Mouse (Mus musculus): ENCODE measurements around the gene Cd84. TPM values are rescaled to one million over a fixed set of nuclear protein-coding genes. Genes with fewer than 3 reads are reported as not detected.

Cd84 gene
- polyA plus RNA-seq, 1 experiment from 2014 or later: 1.2 TPM

DNA sequence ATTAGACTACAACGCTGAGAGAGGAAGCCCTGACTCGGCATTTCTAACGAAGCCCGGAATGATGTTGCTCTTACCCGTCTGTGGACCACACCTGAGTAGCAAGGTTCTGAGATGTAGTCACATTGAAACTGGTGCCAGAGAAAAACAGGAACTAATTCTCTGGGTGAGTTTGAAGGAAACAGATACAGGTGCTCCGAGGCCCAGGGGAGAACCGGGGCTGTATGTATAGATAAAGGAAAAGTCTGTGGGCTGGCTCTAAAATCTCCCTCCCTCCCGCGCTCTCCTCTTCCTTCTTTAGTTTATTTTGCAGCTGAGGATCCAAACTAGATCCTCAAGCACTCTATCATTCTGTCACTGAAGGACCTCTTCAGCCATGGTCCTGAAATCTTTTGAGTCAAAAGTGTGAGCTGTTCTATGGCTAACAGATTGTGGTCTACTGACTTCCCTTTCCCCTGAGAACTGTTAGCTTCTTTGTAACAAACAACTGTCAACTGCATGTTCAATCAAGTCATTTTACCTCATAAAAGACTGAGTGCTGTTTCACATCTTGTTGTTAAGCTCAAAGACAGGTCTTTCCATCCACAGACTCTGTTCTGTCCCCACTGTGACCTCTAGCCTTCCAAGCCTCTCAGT, 81.6 kb downstream of the Cd84 start:
- Histone ChIP-seq H3K36me3 (ENCODE audit: control insufficient read depth, insufficient read depth, low read length) (no peaks in the 10 kb centered on the region), H3K27me3 (ENCODE audit: control insufficient read depth, insufficient read depth, low read length) (no peaks in the 10 kb centered on the region), H3K4me1 (ENCODE audit: control insufficient read depth, insufficient read depth, low read length) (no peaks in the 10 kb centered on the region), H3K4me3 (ENCODE audit: low read length) (no peak overlapping the region), H3K9ac (ENCODE audit: low read depth, low read length) (no peak overlapping the region), H3K9me3 (ENCODE audit: control insufficient read depth, low read length) (no peaks in the 10 kb centered on the region), H3K27ac (ENCODE audit: low read depth, low read length) (no peak overlapping the region), H3K4me2 (replicated peaks; ENCODE audit: low read depth, low read length) (no peak overlapping the region)
- 62% methylated on average over 9 of the region's 9 CpGs for WGBS
- no peak for ATAC-seq (ENCODE audit: low FRiP score, low TSS enrichment)

DNA sequence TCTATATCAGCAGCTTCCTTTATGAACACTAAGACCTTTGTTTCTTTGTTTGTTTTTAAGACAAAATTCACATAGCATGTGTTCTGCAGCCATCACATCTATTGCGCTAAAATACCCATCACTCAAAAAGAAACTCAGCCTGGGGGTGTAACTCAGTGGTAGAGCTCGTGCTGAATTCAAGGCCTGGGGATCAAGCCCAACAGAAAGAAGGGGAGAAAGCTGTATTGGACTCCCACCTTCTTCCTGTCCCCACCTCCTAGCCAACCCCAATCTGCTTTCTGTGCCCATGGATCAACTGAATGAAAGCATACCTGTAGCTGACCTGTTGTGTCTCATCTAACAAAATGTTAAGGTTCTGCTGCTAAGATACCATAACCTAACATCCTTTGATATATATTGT, 82.1 kb downstream of the Cd84 start:
- H3K27me3 ChIP-seq (ENCODE audit: control insufficient read depth, insufficient read depth, low read length): no peaks in the 10 kb centered on the region
- H3K4me2 ChIP-seq (replicated peaks; ENCODE audit: low read depth, low read length): no peak overlapping the region
- no peak for ATAC-seq (ENCODE audit: low FRiP score, low TSS enrichment)
- no peaks in the 10 kb centered on the region for H3K36me3 ChIP-seq (ENCODE audit: control insufficient read depth, insufficient read depth, low read length)
- H3K27ac ChIP-seq (ENCODE audit: low read depth, low read length): no peak overlapping the region
- H3K4me3 ChIP-seq (ENCODE audit: low read length): no peak overlapping the region
- H3K9me3 ChIP-seq (ENCODE audit: control insufficient read depth, low read length): no peaks in the 10 kb centered on the region
- WGBS: 68% methylated on average over 2 of the region's 2 CpGs
- H3K9ac ChIP-seq (ENCODE audit: low read depth, low read length): no peak overlapping the region
- no peaks in the 10 kb centered on the region for H3K4me1 ChIP-seq (ENCODE audit: control insufficient read depth, insufficient read depth, low read length)

DNA sequence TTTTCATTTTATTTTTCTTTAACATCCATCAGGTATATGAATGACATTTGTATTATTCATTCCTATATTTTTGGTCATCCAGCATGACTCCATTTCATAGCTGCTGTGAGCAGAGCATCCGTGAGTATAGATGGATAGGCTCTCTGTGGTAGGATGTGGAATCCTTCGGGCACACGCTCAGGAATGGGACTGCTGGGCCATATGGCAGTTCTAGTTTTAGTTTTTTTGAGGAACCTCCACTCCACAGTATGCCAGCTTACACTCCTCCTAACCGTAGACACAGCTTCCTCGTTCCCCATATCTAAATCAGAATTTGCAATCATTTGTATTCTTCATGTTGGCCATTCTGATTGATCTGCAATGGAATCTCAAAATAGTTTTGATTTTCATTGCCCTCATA, 83.3 kb downstream of the Cd84 start:
- Histone ChIP-seq H3K9me3 (ENCODE audit: control insufficient read depth, low read length) (no peaks in the 10 kb centered on the region), H3K27ac (ENCODE audit: low read depth, low read length) (no peak overlapping the region), H3K4me2 (replicated peaks; ENCODE audit: low read depth, low read length) (no peak overlapping the region), H3K36me3 (ENCODE audit: control insufficient read depth, insufficient read depth, low read length) (no peaks in the 10 kb centered on the region), H3K4me3 (ENCODE audit: low read length) (no peak overlapping the region), H3K4me1 (ENCODE audit: control insufficient read depth, insufficient read depth, low read length) (no peaks in the 10 kb centered on the region), H3K9ac (ENCODE audit: low read depth, low read length) (no peak overlapping the region), H3K27me3 (ENCODE audit: control insufficient read depth, insufficient read depth, low read length) (no peaks in the 10 kb centered on the region)
- ATAC-seq (ENCODE audit: low FRiP score, low TSS enrichment): no peak
- 91% methylated on average over 5 of the region's 5 CpGs for WGBS

DNA sequence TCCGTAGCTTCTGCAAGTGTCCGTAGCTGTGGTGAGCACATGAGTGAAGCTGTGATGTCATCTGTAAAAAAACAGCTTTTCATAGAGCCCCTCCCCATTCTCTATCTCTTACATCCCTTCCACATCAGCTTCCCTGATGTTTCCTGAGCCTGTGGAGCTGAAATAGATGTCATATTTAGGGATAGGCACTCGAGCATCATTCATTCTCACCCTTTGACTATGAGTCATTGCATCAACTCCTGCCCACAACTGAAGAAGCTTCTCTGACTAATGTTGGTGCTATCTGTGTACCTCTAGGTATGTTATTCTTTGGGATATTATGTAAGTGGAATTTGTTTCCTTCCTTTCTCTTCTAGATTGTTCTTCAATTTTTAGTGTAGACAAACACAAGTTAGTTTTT, 85.4 kb downstream of the Cd84 start:
- Histone ChIP-seq H3K4me3 (ENCODE audit: low read length) (no peak overlapping the region), H3K9ac (ENCODE audit: low read depth, low read length) (no peak overlapping the region), H3K27ac (ENCODE audit: low read depth, low read length) (no peak overlapping the region), H3K27me3 (ENCODE audit: control insufficient read depth, insufficient read depth, low read length) (no peaks in the 10 kb centered on the region), H3K4me2 (replicated peaks; ENCODE audit: low read depth, low read length) (no peak overlapping the region), H3K4me1 (ENCODE audit: control insufficient read depth, insufficient read depth, low read length) (no peaks in the 10 kb centered on the region), H3K36me3 (ENCODE audit: control insufficient read depth, insufficient read depth, low read length) (no peaks in the 10 kb centered on the region), H3K9me3 (ENCODE audit: control insufficient read depth, low read length) (no peaks in the 10 kb centered on the region)
- 78% methylated on average over 3 of the region's 3 CpGs for WGBS
- ATAC-seq (ENCODE audit: low FRiP score, low TSS enrichment): no peak

DNA sequence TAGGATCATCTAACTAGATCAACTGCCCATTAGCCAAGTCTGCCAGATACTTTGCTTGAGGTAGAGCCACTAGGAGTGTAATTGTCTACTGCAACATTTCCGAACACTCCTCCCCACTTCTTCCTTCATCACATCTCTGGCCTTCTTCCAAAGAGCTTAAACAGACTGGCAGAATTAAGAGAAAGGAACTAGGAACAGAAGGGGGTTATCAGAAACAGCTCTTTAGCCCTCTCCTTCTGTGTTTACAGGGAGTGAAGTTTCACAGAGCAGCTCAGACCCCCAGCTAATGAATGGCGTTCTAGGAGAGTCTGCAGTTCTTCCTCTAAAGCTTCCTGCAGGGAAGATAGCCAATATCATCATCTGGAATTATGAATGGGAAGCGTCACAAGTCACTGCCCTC, 94.4 kb downstream of the Cd84 start:
- Histone ChIP-seq H3K4me1 (ENCODE audit: control insufficient read depth, insufficient read depth, low read length) (no peaks in the 10 kb centered on the region), H3K27me3 (ENCODE audit: control insufficient read depth, insufficient read depth, low read length) (no peaks in the 10 kb centered on the region), H3K4me3 (ENCODE audit: low read length) (no peak overlapping the region), H3K27ac (ENCODE audit: low read depth, low read length) (no peak overlapping the region), H3K9ac (ENCODE audit: low read depth, low read length) (no peak overlapping the region), H3K9me3 (ENCODE audit: control insufficient read depth, low read length) (no peaks in the 10 kb centered on the region), H3K36me3 (ENCODE audit: control insufficient read depth, insufficient read depth, low read length) (no peaks in the 10 kb centered on the region), H3K4me2 (replicated peaks; ENCODE audit: low read depth, low read length) (no peak overlapping the region)
- WGBS: 52% methylated on average over 3 of the region's 3 CpGs
- ATAC-seq (ENCODE audit: low FRiP score, low TSS enrichment): no peak

DNA sequence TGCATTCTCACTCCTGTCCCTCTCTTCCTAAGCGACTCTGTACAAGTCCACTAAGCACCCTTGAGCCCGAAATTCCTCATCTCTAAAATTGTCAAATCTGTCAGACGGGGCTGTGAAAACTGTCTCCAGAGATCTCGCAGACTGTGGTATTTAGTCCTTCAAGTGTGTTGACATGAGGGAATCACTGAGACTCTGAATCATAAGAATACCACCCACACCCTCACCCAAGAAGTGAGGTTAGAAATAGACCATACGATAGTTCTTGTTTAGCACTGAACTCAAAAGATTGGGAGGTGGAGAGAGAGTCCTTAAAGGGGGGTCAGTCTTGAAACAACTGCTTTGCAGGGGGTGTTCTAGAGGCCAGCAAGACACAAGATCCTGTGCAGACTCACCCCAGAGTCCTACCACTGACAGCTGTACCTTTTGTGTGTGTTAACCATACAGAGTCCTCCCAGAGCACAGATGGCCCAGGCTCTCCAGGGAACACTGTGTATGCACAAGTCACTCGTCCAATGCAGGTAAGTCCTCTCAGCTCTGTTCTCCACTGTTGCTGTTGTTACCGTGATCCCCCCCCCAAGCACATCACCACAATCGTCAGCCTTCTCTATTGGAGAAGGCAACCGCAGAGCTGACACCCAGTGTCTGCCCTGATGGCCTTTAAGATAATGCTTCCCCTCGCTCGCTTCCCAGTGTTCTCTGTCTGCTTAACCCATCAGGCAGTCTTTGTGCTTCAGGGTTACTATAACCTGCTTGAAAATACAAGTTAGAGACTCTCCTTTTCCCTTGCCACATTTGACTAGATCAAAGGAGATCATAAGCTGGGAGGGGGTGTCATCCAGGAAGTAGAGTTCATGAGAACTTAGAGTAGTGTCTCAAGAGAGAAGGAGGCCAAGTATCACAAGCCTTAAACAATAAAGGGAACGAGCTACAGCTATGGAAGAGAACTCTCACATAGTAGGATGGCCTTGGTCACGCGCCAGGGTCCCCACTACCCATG, 99.8 kb downstream of the Cd84 start:
- no peak overlapping the region for H3K9ac ChIP-seq (ENCODE audit: low read depth, low read length)
- no peak overlapping the region for H3K4me2 ChIP-seq (replicated peaks; ENCODE audit: low read depth, low read length)
- H3K27ac ChIP-seq (ENCODE audit: low read depth, low read length): no peak overlapping the region
- WGBS: 83% methylated on average over 14 of the region's 14 CpGs
- ATAC-seq (ENCODE audit: low FRiP score, low TSS enrichment): no peak
- H3K36me3 ChIP-seq (ENCODE audit: control insufficient read depth, insufficient read depth, low read length): no peaks in the 10 kb centered on the region
- no peaks in the 10 kb centered on the region for H3K9me3 ChIP-seq (ENCODE audit: control insufficient read depth, low read length)
- H3K4me1 ChIP-seq (ENCODE audit: control insufficient read depth, insufficient read depth, low read length): no peaks in the 10 kb centered on the region
- H3K4me3 ChIP-seq (ENCODE audit: low read length): no peak overlapping the region
- no peaks in the 10 kb centered on the region for H3K27me3 ChIP-seq (ENCODE audit: control insufficient read depth, insufficient read depth, low read length)

Other genes with a start within 250 kb of the Cd84 start
- not detected in 2 replicates for gene Ly9, start 232.3 kb upstream of the Cd84 start, polyA plus RNA-seq (2014; fragmentation: Nextera tagmentation; extraction: Ambion mirVana)
- gene Slamf7, start 186.7 kb upstream of the Cd84 start, polyA plus RNA-seq (2014; fragmentation: Nextera tagmentation; extraction: Ambion mirVana): not detected in 2 replicates
- 1.9 and 3.6 TPM in 2 replicates for gene Cd48, start 157.7 kb upstream of the Cd84 start, polyA plus RNA-seq (2014; fragmentation: Nextera tagmentation; extraction: Ambion mirVana)
- 0.26 and 0.41 TPM in 2 replicates for gene Slamf1, start 72.6 kb upstream of the Cd84 start, polyA plus RNA-seq (2014; fragmentation: Nextera tagmentation; extraction: Ambion mirVana)
- not detected in 2 replicates for gene Gm10521, start 56.0 kb downstream of the Cd84 start, polyA plus RNA-seq (2014; fragmentation: Nextera tagmentation; extraction: Ambion mirVana)
- gene Slamf6, start 77.8 kb downstream of the Cd84 start, polyA plus RNA-seq (2014; fragmentation: Nextera tagmentation; extraction: Ambion mirVana): 0.12 and 0.14 TPM in 2 replicates
- 18.2 and 19.0 TPM in 2 replicates for gene Vangl2, start 188.7 kb downstream of the Cd84 start, polyA plus RNA-seq (2014; fragmentation: Nextera tagmentation; extraction: Ambion mirVana)
- not detected in 2 replicates for gene Nhlh1, start 217.9 kb downstream of the Cd84 start, polyA plus RNA-seq (2014; fragmentation: Nextera tagmentation; extraction: Ambion mirVana)
- 78.1 and 194 TPM in 2 replicates for gene Copa, start 242.8 kb downstream of the Cd84 start, polyA plus RNA-seq (2014; fragmentation: Nextera tagmentation; extraction: Ambion mirVana)
- gene Ncstn, start 243.1 kb downstream of the Cd84 start, polyA plus RNA-seq (2014; fragmentation: Nextera tagmentation; extraction: Ambion mirVana): 66.5 and 136 TPM in 2 replicates

Measured in kidney, embryonic 14.5 days (tissue).